Mouse (Mus musculus) liver, embryonic 15.5 days (tissue): ENCODE measurements around the gene Gcnt2. TPM values are rescaled to one million over a fixed set of nuclear protein-coding genes. Genes with fewer than 3 reads are reported as not detected.

Experiments used
- ATAC-seq: fragments of 200-750 bp; cut with Nextera tagmentation; 2 replicates; pipeline ENCODE4 v1.8.0; 2017; ENCODE audit warnings: moderate number of reproducible peaks, mild to moderate bottlenecking, moderate library complexity; ENCODE audit not compliant: insufficient read depth
- H3K27ac ChIP-seq: fragments of 300-500 bp; sonication (generic); replicated peaks from 2 replicates; pipeline ENCODE4 v1.5.1; 2015; ENCODE audit warnings: mild to moderate bottlenecking, inconsistent platforms
- H3K27me3 ChIP-seq: fragments of 300-500 bp; sonication (generic); 2 replicates; pipeline ENCODE4 v1.6.1; 2015; ENCODE audit warnings: mild to moderate bottlenecking, inconsistent platforms
- H3K36me3 ChIP-seq: fragments of 300-500 bp; sonication (generic); replicated peaks from 2 replicates; pipeline ENCODE4 v1.6.1; 2015; ENCODE audit warnings: moderate library complexity, mild to moderate bottlenecking, inconsistent platforms
- H3K4me1 ChIP-seq: fragments of 300-500 bp; sonication (generic); replicated peaks from 2 replicates; pipeline ENCODE4 v1.6.1; 2015; ENCODE audit warnings: inconsistent platforms
- H3K4me2 ChIP-seq: fragments of 300-500 bp; sonication (generic); 2 replicates; pipeline ENCODE4 v1.6.1; 2015; ENCODE audit warnings: moderate library complexity, mild to moderate bottlenecking, inconsistent platforms
- H3K4me3 ChIP-seq: fragments of 300-500 bp; sonication (generic); replicated peaks from 2 replicates; pipeline ENCODE4 v1.5.1; 2015; ENCODE audit warnings: mild to moderate bottlenecking, inconsistent platforms
- H3K9ac ChIP-seq: fragments of 300-500 bp; sonication (generic); 2 replicates; pipeline ENCODE4 v1.6.1; 2015; ENCODE audit warnings: moderate library complexity, mild to moderate bottlenecking, inconsistent platforms
- H3K9me3 ChIP-seq: fragments of 300-500 bp; sonication (generic); replicated peaks from 2 replicates; pipeline ENCODE4 v1.6.1; 2016; ENCODE audit warnings: inconsistent platforms
- WGBS: fragments of 180-500 bp; shearing (Covaris S2); methylation state at CpG from one replicate; pipeline ENCODE4 v1.1.7; 2015; ENCODE audit warnings: mixed read lengths; ENCODE audit not compliant: insufficient replicate concordance; 5-methylcytosine and 5-hydroxymethylcytosine counted together
- polyA plus RNA-seq: library from polyadenylated mRNA; unstranded; fragments of >200 nt; fragmentation: Nextera tagmentation; extraction: Ambion mirVana; gene quantifications from 2 replicates; pipeline ENCODE4 v1.2.1, GENCODE M21; 2015

Gene Gcnt2
- polyA plus RNA-seq, 1 experiment from 2014 or later = 1.6 TPM

DNA sequence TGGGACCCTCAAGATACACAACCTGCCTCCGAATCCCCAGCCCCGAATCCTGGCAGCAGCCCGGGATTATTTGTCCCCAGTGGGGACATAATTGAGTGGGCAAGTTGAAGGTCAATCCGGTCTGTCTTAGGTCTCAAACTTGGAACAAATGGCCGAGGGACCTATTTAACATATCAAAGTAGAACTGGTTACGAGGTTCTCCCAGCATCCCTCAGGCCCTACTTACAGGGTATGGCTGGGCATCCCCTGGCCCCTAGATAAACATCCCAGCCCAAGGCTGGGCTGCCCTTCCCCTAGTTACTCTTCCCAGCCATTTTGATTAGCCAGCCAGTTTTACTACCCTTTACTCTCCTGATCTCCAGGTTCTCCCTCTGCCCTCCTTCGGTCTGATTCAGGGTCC, 8.3 kb upstream of the Gcnt2 start:
- H3K27ac ChIP-seq = no peak overlapping the region
- no peak for ATAC-seq
- no peak overlapping the region for H3K4me3 ChIP-seq
- H3K36me3 ChIP-seq = no peaks in the 10 kb centered on the region
- 59% methylated on average over 7 of the region's 7 CpGs for WGBS
- no peak overlapping the region for H3K9ac ChIP-seq
- H3K4me1 ChIP-seq = peaks cover 15% of the 10 kb centered on the region
- H3K27me3 ChIP-seq = no peaks in the 10 kb centered on the region
- no peak overlapping the region for H3K4me2 ChIP-seq
- no peaks in the 10 kb centered on the region for H3K9me3 ChIP-seq

DNA sequence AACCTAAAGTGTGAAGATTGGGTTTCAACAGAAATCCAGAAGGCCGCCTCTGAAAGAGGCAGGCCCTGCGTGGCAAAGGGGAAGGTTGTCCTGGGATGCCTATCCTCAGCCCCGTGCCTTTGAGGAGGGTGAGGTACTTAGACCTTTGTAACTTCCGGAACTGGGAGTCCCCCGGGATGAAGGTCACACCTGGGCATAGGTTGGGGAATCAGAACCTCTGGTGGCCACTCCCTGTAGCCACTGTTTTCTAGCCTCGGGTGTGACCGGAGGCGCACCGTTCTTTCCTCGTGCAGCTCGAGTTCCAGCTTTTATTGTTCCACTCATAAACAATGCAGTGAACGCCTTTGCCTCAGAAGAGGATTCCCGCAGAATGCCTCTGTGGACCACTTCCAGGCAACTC, 7.6 kb upstream of the Gcnt2 start:
- WGBS = 70% methylated on average over 13 of the region's 13 CpGs
- H3K9ac ChIP-seq = no peak overlapping the region
- H3K9me3 ChIP-seq = no peaks in the 10 kb centered on the region
- no peak overlapping the region for H3K4me3 ChIP-seq
- H3K27ac ChIP-seq = no peak overlapping the region
- no peaks in the 10 kb centered on the region for H3K36me3 ChIP-seq
- no peak overlapping the region for H3K4me2 ChIP-seq
- peaks cover 14% of the 10 kb centered on the region for H3K4me1 ChIP-seq
- no peaks in the 10 kb centered on the region for H3K27me3 ChIP-seq
- no peak for ATAC-seq

DNA sequence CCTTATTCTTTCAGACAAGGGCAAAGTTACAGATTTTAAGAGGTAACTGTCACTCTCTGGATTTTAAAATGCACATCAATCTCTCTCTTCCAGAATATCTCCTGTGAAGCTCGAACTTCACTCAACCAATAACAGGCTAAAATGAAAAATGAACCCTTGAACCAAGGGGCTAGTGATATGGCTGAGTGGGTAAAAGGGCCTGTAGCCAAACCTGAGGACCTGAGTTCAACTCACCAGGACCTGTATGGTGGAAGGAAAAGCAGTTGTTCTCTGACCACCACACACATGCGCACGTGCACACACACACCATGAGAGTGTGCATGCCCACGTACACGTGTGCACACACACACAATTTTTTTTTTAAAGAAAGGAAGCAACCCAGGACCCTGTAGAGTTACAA, 6.8 kb upstream of the Gcnt2 start:
- Histone ChIP-seq H3K9ac (no peak overlapping the region), H3K27ac (no peak overlapping the region), H3K36me3 (no peaks in the 10 kb centered on the region), H3K9me3 (no peaks in the 10 kb centered on the region), H3K4me1 (peaks cover 17% of the 10 kb centered on the region), H3K4me2 (no peak overlapping the region), H3K27me3 (no peaks in the 10 kb centered on the region), H3K4me3 (no peak overlapping the region)
- 69% methylated on average over 5 of the region's 5 CpGs for WGBS
- no peak for ATAC-seq

DNA sequence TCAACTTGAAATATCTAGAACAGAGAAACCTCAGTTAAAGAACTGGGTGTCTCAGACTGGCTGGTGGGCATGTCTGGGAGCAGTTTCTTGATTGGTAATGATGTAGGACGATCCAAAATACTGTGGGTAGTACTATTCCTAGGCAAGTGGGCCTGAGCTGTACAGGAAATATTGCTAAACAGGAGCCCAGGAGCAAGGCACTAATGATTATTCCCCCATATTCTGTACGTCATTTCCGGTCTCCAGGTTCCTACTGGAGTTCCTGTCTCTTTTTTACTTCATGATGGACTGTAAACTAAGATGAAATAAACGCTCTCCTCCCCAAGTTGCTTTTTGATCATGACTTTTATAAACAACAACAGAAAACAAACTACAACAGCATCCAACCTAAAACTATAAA, 5.7 kb upstream of the Gcnt2 start:
- Histone ChIP-seq H3K36me3 (no peaks in the 10 kb centered on the region), H3K4me2 (peak overlapping the region; percentile 66), H3K27ac (no peak overlapping the region), H3K9ac (no peak overlapping the region), H3K4me3 (peak overlapping the region; percentile 46), H3K27me3 (no peaks in the 10 kb centered on the region), H3K4me1 (peaks cover 14% of the 10 kb centered on the region; the same call in 1 of the 2 replicates), H3K9me3 (no peaks in the 10 kb centered on the region)
- 54% methylated on average over 4 of the region's 4 CpGs for WGBS
- no peak for ATAC-seq

DNA sequence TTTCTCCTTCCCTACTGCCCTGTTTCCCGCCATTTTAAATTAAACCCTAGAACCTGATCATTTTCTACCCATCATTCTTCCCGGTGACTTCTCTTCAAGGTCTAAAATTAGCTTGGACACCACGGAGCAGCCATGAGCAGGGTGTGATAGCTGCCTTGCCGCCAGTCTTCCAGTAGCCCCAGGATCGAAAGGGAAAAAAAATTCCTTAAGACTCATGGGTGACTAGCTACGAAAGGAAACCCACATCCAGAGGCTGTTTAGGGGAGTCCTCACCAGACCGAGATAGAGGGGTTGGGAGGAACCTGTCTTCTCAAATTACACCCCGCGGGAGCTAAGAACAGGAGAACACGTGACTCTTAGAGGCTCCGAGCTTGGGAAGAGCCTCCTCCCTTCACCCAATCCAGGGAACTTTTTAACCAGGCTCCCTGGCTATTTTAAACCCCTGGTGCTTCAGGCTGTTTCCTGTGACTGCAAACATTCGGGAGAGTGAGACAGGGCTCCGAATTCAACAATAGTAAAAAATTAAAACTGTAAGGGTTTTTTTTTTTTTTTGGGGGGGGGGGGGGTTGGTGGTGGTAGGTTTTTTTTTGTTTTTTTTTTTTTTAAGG, 5.0 kb upstream of the Gcnt2 start:
- Histone ChIP-seq H3K4me3 (peak overlapping the region; percentile 46), H3K9ac (peak overlapping the region; percentile 28)
- 1% methylated on average over 13 of the region's 13 CpGs for WGBS

DNA sequence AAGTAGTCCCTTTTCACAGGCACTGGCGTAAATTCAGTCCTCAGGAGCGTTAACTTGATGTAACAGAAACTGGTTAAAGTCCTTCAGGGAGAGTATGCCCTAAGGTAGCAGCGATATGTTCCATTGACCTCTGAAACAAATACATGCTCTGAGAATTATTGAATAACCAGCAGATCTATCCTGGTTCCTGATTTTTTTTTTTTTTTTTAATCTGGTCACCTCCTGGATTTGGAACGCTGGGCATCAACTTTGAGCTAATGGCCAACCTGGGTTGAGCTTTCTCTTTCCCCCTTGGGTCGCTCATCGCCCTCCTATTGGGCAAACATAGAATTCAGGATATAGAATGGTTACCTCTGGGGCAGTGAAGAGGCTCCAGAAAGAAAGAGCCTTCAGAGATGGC, 4.3 kb upstream of the Gcnt2 start:
- Histone ChIP-seq H3K4me2 (peak overlapping the region; percentile 66), H3K4me3 (no peak overlapping the region), H3K27ac (0 out of 2 replicates have a peak overlapping the region, but pooled peaks have one; percentile 51), H3K27me3 (no peaks in the 10 kb centered on the region), H3K9ac (no peak overlapping the region), H3K9me3 (no peaks in the 10 kb centered on the region), H3K4me1 (peaks cover 14% of the 10 kb centered on the region; the same call in 1 of the 2 replicates), H3K36me3 (no peaks in the 10 kb centered on the region)
- no peak for ATAC-seq
- 67% methylated on average over 6 of the region's 6 CpGs for WGBS

More for the DNA sequence above, 5.0 kb upstream of the Gcnt2 start:
- H3K4me1 ChIP-seq = peaks cover 14% of the 10 kb centered on the region; the same call in 1 of the 2 replicates
- no peaks in the 10 kb centered on the region for H3K36me3 ChIP-seq
- peak overlapping the region; percentile 66 for H3K4me2 ChIP-seq
- no peaks in the 10 kb centered on the region for H3K27me3 ChIP-seq
- 0 out of 2 replicates have a peak overlapping the region, but pooled peaks have one; percentile 34 for H3K27ac ChIP-seq
- no peaks in the 10 kb centered on the region for H3K9me3 ChIP-seq
- ATAC-seq = peak; percentile 49; the same call in 1 of the 2 replicates

DNA sequence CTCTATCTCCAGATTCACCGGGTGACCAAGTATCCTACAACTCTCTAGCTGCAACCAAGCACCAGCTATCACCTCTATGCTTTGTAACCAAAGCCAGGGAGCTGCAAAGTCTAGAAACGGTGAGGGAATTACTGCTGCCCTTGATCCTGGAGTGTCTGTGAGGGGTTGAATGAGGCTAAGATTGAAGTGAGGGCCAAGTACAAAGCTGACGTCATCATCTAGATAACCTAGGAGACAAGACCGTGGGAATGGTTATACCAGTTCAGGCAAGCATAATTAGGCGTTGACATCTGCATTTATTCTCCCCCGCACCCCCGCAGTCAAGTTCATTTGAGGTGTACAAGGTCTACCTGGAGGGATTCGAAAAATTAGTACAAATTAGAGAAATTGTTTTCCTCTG, 2.8 kb upstream of the Gcnt2 start:
- Histone ChIP-seq H3K4me1 (peaks cover 14% of the 10 kb centered on the region; the same call in 1 of the 2 replicates), H3K27ac (no peak overlapping the region), H3K4me2 (no peak overlapping the region), H3K9ac (no peak overlapping the region), H3K27me3 (no peaks in the 10 kb centered on the region), H3K9me3 (no peaks in the 10 kb centered on the region), H3K4me3 (no peak overlapping the region), H3K36me3 (no peaks in the 10 kb centered on the region)
- WGBS = 67% methylated on average over 8 of the region's 8 CpGs
- ATAC-seq = no peak

DNA sequence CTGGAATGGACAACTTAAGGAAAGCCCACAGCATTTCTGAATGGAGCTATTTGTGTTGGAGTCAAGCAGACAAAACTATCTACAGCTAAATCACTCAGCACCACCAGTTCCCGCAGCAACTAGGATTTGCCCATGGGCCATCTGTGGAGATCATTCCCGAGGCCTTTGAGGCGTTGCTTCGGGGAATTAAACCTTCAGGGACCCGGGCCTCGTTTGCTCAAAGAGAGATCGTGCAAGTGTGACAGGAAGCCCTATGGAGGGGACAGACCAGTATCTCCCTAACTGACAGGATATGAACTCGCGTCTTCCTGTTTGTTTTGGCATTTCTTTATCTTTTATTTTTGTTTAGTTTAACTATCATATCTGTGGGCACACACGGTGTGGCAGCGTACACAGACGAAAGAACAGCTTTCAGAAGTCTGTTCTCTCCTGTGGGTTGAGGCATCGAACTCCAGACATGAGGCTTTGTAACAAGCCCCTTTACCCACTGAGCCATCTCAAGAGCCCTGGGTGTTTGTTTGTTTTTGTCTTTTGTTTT, 2.2 kb upstream of the Gcnt2 start:
- Histone ChIP-seq H3K4me3 (no peak overlapping the region), H3K4me2 (no peak overlapping the region), H3K9ac (no peak overlapping the region), H3K27me3 (no peaks in the 10 kb centered on the region), H3K36me3 (no peaks in the 10 kb centered on the region), H3K27ac (no peak overlapping the region), H3K4me1 (peaks cover 14% of the 10 kb centered on the region; the same call in 1 of the 2 replicates), H3K9me3 (no peaks in the 10 kb centered on the region)
- ATAC-seq = no peak
- WGBS = 33% methylated on average over 13 of the region's 13 CpGs

DNA sequence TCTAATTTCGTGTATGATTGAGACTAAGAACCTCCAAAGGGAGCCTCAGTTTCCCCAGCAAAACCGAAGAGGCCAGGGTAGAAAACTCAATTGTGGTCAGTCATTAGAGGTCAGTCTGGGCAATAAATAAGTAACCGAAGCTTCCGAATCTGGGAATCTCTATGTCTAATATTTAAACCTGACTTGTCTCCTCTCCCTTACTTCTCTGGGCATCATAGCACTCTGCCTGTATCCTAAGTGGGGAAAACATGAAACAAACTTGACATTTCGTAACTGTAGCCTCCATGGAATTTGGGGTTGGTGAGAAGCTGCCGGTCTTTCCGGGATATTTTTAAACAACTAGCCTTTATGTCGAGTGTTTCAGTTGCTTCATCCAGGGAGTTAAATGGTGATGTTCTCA, 329 bp upstream of the Gcnt2 start:
- H3K36me3 ChIP-seq = no peaks in the 10 kb centered on the region
- H3K9me3 ChIP-seq = no peaks in the 10 kb centered on the region
- H3K4me2 ChIP-seq = peak overlapping the region; percentile 59
- WGBS = 63% methylated on average over 8 of the region's 8 CpGs
- no peaks in the 10 kb centered on the region for H3K27me3 ChIP-seq
- ATAC-seq = no peak
- H3K4me3 ChIP-seq = no peak overlapping the region
- peak overlapping the region; percentile 72 for H3K27ac ChIP-seq
- H3K4me1 ChIP-seq = peaks cover 11% of the 10 kb centered on the region; the same call in 1 of the 2 replicates
- H3K9ac ChIP-seq = no peak overlapping the region

DNA sequence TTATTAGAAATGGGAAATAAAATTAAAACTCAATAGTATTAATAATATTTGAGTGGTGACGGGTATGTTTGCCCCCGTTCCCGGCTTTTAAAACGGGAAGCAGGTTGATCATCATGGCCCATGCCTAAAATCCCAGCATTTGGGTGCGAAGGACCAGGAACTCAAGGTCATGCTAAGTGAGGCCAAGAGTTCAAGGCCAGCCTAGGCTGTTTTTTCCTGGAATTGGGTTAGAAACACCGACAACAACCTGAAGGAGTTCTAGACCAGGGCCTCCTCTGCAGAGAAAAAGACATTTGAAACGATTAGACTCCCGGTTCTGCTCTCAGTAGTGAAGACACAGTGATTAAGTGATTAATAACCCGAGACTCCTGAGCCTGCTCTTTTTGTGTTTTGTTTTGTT, 3.5 kb downstream of the Gcnt2 start:
- WGBS = 68% methylated on average over 9 of the region's 9 CpGs
- H3K36me3 ChIP-seq = no peaks in the 10 kb centered on the region
- H3K9me3 ChIP-seq = no peaks in the 10 kb centered on the region
- no peak overlapping the region; the same call in 1 of the 2 replicates for H3K4me2 ChIP-seq
- ATAC-seq = no peak
- H3K4me3 ChIP-seq = no peak overlapping the region
- H3K27me3 ChIP-seq = no peaks in the 10 kb centered on the region
- H3K27ac ChIP-seq = no peak overlapping the region
- no peak overlapping the region for H3K9ac ChIP-seq
- H3K4me1 ChIP-seq = 0 out of 2 replicates have a peak, but pooled peaks cover 2% of the 10 kb centered on the region

DNA sequence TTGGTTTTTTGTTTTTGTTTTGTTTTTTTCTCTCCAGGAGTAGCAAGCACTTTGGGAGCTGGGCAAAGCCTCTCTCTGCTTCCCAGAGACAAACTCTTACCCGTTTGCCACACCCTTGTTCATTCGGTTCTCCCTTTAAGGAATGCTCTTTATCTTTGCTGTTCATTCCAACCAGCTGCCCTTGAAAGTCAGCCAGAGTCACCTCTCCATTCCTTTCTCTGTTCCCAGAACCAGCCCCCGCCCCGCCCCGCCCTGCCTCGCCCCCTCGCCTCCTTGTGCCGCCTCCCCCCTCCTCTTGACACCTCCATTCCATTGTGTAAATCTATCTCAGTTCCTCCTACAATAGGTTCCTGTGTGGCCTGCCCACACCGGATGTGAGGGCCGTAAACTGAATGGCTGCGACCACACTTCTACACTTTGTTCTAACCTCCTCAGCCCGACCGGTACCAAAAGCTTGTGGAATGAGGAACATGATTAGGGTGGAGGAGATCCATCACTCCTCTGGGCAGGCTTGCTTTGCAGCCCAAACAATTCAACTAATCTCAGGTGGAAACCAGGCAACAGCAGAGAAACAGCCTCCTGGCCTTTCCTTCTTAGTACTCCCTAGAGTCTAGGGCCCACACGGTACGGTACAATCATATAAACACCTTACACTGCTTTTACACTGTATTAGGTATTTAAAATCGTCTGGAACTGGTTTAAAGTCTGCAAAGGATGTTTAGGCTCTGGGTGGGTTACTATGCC, 9.5 kb downstream of the Gcnt2 start:
- Histone ChIP-seq H3K36me3 (no peaks in the 10 kb centered on the region), H3K9ac (no peak overlapping the region), H3K9me3 (no peaks in the 10 kb centered on the region), H3K27me3 (no peaks in the 10 kb centered on the region), H3K4me2 (0 out of 2 replicates have a peak overlapping the region, but pooled peaks have one; percentile 7), H3K4me1 (peaks cover 6% of the 10 kb centered on the region; the same call in 1 of the 2 replicates), H3K27ac (no peak overlapping the region), H3K4me3 (no peak overlapping the region)
- 16% methylated on average over 16 of the region's 16 CpGs for WGBS
- peak; percentile 44; the same call in 1 of the 2 replicates for ATAC-seq
